Mouse (Mus musculus): ENCODE measurements at regions not wholly inside any gene's neighbourhood (a gene's known extent, or its start where the extent isn't known, plus 50 kb on each side); places are given as distances from the start of the nearest gene placed in this dataset.
"Not testable (repeated sequence)": the region's sequence is repeated elsewhere in the genome, so short reads cannot be mapped to it uniquely, and the experiment has no call there.

GRCm38 (mm10) chr6:50822236-50823151 lies 168.3 kb upstream of the Npvf start:
- DNase-seq, result no peak

GRCm38 (mm10) chr6:50823220-50823910 lies 169.1 kb upstream of the Npvf start:
- DNase-seq, result no peak

GRCm38 (mm10) chr6:50824466-50824865 lies 170.2 kb upstream of the Npvf start:
- no peak for DNase-seq

- DNase-seq, result no peak
These were observed 177.5 kb upstream of the Npvf start for GRCm38 (mm10) chr6:50831725-50832124.

GRCm38 (mm10) chr6:50835997-50836625 lies 181.9 kb upstream of the Npvf start:
- no peak for DNase-seq

GRCm38 (mm10) chr6:50840826-50841225 lies 186.6 kb upstream of the Npvf start:
- DNase-seq, result no peak

- DNase-seq, result not testable (repeated sequence)
These were observed 191.0 kb upstream of the Npvf start for GRCm38 (mm10) chr6:50845246-50845645.

- DNase-seq, result no peak
These were observed 192.7 kb upstream of the Npvf start for GRCm38 (mm10) chr6:50846740-50847516.

- no peak for DNase-seq
These were observed 193.3 kb upstream of the Npvf start for GRCm38 (mm10) chr6:50847548-50847947.

- no peak for DNase-seq
These were observed 204.9 kb upstream of the Npvf start for GRCm38 (mm10) chr6:50859162-50859561.

GRCm38 (mm10) chr6:50877991-50878390 lies 223.8 kb upstream of the Npvf start:
- DNase-seq, result no peak

- no peak for DNase-seq
These were observed 228.1 kb upstream of the Npvf start for GRCm38 (mm10) chr6:50882298-50882697.

- no peak for DNase-seq
These were observed 228.5 kb upstream of the Npvf start for GRCm38 (mm10) chr6:50882759-50883158.

GRCm38 (mm10) chr6:50885031-50885430 lies 230.8 kb upstream of the Npvf start:
- no peak for DNase-seq

- no peak for DNase-seq
These were observed 231.6 kb upstream of the Npvf start for GRCm38 (mm10) chr6:50885771-50886360.

GRCm38 (mm10) chr6:50890370-50891204 lies 236.3 kb upstream of the Npvf start:
- DNase-seq, result no peak

GRCm38 (mm10) chr6:50891205-50891526 lies 236.9 kb upstream of the Npvf start:
- no peak for DNase-seq

- no peak for DNase-seq
These were observed 244.6 kb upstream of the Npvf start for GRCm38 (mm10) chr6:50898792-50899191.

GRCm38 (mm10) chr6:50915166-50916030 lies 261.2 kb upstream of the Npvf start:
- no peak for DNase-seq

- DNase-seq, result no peak
These were observed 264.0 kb upstream of the Npvf start for GRCm38 (mm10) chr6:50918248-50918647.

- DNase-seq, result no peak
These were observed 268.0 kb upstream of the Npvf start for GRCm38 (mm10) chr6:50922235-50922634.

Measured in thymus, adult 18-20 months (tissue).